Mouse (Mus musculus) c-Kit-positive CD71-positive TER-119-positive erythroid progenitor cells, embryonic 14.5 days (primary cell): ENCODE measurements around the gene Hmga2.

ENCODE experiments used
- DNase-seq: peaks from one replicate; pipeline ENCODE4 v3.0.0-alpha.2; 2013; ENCODE audit warnings: low spot score

The Hmga2 gene

GRCm38 (mm10) chr10:120472606-120473005, 3.7 kb downstream of the Hmga2 start:
- DNase-seq: no peak

DNA sequence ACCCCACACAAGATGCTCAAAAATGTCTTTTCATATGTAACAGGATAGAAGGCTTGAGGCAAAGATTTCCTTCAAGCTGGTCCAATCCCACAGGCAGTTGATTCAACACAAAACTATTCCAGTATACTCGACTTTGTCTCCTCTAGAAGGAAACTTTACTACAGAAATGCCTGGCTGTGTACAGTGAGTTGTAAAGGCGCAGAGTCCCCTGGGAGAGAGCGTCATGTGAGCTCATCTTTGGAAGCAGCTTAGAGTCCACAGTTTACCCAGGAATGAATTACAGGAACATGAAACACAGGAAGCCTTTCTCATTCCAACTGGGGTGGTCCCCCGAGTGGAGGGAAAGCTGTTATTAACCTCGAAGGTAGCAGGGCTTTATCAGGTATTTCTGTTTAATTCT, 11.1 kb downstream of the Hmga2 start:
- DNase-seq: no peak

DNA sequence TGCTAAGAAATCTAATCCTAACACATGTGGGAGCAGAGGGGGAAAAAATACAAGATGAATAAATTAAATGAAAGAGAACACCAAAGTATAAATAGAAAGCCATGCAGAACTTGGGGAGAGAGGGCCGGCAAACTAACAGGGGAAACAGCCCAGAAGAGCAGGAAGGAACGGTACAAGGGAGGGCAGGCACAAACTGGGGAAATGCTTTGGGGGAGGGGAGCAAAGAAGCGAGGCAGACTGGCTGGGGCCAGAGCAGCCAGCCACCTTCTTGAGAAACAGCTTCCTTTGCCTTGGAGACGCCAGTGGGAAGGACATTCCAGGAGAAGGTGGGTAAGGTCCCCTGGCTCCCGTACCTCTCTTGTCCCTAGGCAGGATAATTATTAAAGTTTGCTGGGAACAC, 14.5 kb downstream of the Hmga2 start:
- DNase-seq: no peak

- DNase-seq: no peak
Observed at GRCm38 (mm10) chr10:120461301-120461700, 15.0 kb downstream of the Hmga2 start.

DNA sequence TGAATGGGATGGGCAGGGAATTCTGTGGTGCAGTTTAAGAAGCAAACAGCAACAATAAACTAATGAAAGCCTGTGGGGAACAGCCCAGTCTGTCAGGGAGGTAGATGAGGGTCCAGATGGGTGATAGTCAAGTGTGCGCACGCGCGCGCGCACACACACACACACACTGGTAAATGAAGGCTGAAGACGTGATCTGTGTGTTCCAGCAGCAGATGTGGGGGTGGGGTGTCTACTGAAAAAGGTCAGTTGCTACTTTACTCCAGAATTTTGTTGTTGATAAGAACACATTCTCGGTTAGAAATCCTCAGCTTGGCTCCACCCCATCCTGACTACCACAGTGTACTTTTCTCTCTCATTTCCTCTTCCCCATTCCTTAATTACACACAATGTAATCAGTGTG, 17.4 kb downstream of the Hmga2 start:
- peak; percentile 17 for DNase-seq

- DNase-seq: no peak
Observed at GRCm38 (mm10) chr10:120449661-120450284, 26.5 kb downstream of the Hmga2 start.

GRCm38 (mm10) chr10:120446799-120447198, 29.5 kb downstream of the Hmga2 start:
- DNase-seq: no peak

DNA sequence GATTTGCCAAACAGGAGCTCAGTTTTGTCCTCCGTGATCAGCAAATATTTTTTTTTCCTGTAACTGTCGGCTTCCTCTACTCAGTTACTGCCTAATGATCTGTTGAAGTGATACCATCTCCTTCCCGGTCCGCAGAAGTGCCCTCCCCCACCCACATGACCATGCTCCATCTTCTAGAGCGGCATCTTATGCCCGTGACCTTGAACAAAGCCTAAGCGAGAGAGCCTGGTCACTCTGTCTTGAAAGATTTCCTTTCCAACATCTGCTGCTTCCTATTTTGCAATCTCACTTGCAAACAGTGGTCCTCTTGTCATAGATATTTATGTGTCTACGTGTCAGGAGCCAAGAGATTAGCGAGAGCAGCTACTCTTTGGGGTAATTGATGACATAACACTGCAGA, 30.1 kb downstream of the Hmga2 start:
- DNase-seq: no peak

GRCm38 (mm10) chr10:120444463-120445070, 31.7 kb downstream of the Hmga2 start:
- DNase-seq: no peak

DNA sequence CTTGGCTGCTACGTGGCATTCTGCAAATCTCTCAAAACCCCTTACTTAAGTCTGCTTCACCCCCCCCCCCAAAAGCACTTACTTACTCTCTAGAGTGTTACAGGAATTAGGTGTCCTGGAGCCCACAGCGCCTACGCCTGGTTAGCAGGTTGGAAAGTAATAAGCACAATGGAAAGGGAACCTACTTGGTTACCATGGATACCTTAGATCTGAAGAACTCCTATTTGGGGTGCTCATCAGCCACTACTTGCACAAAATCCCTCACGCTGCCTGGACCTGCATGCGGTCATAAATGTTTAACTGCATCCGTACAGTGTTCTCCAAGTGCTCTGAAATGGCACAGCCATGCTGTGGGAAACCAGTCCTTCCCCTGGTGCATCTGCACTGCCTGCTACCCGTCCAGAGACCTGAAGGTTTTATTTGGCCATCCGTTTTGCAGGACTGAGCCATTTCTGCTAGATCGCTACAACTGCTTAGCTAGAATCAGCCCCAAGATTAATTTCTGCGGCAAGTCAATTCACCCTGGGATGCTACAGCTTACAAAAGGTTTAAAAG, 32.4 kb downstream of the Hmga2 start:
- DNase-seq: no peak

GRCm38 (mm10) chr10:120441254-120441653, 35.0 kb downstream of the Hmga2 start:
- no peak for DNase-seq

DNA sequence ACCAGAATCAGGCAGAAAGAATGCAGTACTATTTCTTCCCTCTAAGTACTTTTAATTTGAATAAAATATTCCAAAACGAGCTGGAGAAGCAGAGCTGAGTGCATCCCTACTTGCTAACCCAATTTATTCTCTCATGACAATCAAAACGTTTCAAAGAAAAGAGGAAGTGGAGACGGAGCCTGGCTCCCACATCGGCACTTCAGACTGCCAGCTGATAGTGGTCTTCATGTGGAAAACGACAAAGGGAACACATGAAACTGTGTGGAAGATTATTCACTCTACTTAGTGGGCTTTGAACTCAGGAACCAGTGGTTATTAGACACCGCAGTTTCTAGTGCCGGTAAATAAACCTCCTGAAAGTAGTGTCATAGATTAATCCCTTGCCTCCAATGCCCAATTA, 41.8 kb downstream of the Hmga2 start:
- DNase-seq: no peak

DNA sequence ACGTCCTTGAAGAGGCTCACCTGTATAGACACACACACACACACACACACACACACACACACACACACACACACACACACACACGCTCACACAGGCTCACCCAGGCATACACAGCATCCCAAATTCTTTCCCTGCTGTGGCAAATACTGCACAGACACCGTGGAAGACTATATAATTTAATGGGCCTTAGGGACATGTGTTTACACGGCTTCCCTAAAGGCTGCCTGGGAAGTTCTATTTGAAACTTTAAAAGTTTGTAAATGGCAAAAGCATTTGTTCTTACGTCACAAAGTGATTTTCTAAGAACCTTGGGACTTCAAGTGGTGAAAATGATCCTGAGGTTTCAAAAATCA, 42.8 kb downstream of the Hmga2 start:
- DNase-seq: no peak

GRCm38 (mm10) chr10:120432731-120433462, 43.4 kb downstream of the Hmga2 start:
- DNase-seq: no peak

- no peak for DNase-seq
Observed at GRCm38 (mm10) chr10:120432081-120432480, 44.2 kb downstream of the Hmga2 start.

DNA sequence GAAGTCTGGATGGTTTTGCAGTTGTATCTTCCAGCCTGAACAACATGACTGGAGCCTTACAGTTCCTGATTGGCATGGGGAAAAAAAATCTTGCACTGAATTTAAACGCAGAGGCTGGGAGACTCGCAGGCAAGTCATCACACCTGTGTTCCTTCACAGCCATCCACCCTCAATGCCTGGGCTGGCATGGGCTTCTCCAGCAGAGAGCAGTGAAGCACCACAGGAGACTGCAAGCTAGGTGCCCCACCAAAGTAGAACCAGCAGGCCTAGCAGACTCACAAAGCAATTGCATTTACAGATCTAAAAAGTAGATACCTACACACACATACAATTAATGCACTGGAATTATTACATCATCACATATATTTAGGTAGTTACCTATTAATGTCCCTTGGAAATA, 44.8 kb downstream of the Hmga2 start:
- DNase-seq: no peak

DNA sequence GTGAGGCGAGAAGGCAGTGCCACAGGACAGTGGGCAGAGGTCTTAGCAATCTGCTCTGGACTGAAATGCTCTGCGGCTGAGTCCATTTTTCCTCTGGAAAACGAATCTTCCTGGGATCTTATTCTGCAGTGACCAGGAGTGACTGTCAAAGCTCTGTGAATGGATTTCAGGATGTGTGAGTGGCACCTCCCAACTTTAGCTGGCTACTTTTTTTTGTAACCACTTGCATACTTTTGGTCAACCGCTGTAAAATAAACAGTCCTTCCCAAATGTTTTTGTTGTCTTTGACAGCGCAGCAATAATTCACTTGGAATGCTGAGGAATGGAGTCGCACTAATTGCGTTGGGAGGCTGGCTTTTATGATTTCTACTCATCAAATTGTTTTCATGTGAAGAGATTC, 45.8 kb downstream of the Hmga2 start:
- DNase-seq: no peak

DNA sequence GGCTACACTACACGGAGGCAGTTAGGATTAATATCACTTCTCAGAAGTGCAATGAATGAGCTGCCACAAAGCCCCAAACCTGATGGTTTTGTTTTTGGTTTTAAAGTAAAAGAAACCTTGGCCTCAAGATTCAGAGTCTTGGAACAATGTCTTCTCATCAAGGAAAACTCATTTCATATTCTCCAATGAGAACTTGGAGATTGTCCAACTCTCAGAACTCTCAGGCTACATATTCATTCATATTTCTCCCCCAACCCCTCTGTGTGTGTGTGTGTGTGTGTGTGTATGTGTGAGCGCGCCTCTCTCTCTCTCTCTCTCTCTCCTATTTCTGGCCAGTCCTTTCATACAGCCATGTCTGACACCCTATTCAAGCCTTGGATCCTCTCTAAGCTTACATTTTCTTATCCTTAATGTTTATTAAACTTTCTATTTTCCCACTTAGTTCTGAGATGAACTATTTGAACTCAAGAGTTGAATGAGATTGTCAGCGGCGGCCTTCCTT, 46.5 kb downstream of the Hmga2 start:
- DNase-seq: no peak

DNA sequence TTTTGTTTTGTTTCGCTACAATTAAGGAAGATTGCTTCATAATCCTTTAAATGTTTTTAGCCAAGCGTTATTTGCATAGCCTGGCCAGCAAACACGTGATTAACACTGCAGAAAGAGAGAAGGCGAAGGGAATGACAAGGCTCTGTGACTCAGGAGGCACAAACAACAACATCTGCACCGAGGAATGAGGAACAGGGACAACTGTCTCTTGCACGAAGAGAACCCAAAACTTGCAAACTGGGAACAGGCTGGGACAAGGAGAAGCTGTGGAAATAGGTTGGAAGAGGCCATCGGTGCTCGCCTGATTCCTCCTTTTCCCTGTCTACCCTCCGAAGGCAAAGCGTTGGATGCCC, 47.1 kb downstream of the Hmga2 start:
- no peak for DNase-seq

DNA sequence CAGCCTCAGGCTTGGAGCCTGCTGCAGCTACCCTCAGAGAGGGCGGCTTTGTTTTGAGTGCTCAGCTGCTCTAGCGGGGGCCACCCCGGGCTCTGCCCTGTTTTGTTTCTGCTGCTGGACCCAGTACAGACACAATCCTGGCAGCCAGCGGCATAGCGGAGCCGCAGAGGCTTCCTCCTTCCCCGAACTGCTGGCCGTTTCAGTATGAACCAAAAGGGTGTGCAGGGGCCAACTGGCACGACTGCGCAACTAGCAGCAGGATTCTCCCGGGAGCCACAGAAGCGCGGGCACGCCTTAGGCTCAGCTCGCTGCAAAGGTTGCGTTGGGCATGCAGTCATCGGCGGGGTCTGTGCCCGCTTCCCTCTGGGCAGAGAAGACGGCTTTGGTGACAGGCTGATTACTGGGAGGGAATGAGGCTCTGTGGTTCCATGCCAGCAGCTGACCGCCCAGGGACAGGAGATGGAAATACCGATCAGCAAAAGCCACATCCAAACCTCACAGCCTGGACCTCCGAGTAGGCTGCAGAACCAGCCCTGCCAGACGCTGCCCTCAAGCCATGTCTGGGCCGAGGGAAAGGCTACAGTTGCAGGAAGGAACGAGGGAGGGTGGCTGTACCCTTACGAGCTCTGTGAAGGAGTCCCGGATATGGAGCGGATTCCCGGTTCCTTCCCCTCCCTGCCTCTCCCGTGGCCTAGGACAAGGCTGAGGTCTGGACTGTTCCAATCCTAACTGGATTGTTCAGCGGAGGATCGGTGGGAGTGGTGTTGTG, 47.7 kb downstream of the Hmga2 start:
- no peak for DNase-seq

GRCm38 (mm10) chr10:120426086-120426610, 50.1 kb downstream of the Hmga2 start:
- no peak for DNase-seq

- no peak for DNase-seq
Observed at GRCm38 (mm10) chr10:120424015-120424414, 52.3 kb downstream of the Hmga2 start.
